Mouse (Mus musculus) intestine, embryonic 15.5 days (tissue): ENCODE results near the gene Pelo. TPM values are rescaled to one million over a fixed set of nuclear protein-coding genes. Genes with fewer than 3 reads are reported as not detected.
A peak's percentile ranks its signal among the peaks of the same experiment; 100 is the strongest.

ENCODE experiments used
- ATAC-seq: fragments of 200-750 bp; cut with Nextera tagmentation; 2 replicates; pipeline ENCODE4 v1.8.0; 2017; ENCODE audit warnings: moderate TSS enrichment, moderate library complexity
- H3K27ac ChIP-seq: fragments of 300-500 bp; sonication (generic); 2 replicates; pipeline ENCODE4 v1.5.1; 2015; ENCODE audit warnings: mild to moderate bottlenecking, inconsistent platforms
- H3K27me3 ChIP-seq: fragments of 300-500 bp; sonication (generic); replicated peaks from 2 replicates; pipeline ENCODE4 v1.6.1; 2015; ENCODE audit warnings: inconsistent platforms
- H3K36me3 ChIP-seq: fragments of 300-500 bp; sonication (generic); 2 replicates; pipeline ENCODE4 v1.6.1; 2015; ENCODE audit warnings: inconsistent platforms
- H3K4me1 ChIP-seq: fragments of 300-500 bp; sonication (generic); replicated peaks from 2 replicates; pipeline ENCODE4 v1.6.1; 2015; ENCODE audit warnings: inconsistent platforms
- H3K4me2 ChIP-seq: fragments of 300-500 bp; sonication (generic); replicated peaks from 2 replicates; pipeline ENCODE4 v1.6.1; 2015; ENCODE audit warnings: mild to moderate bottlenecking, inconsistent platforms
- H3K4me3 ChIP-seq: fragments of 300-500 bp; sonication (generic); replicated peaks from 2 replicates; pipeline ENCODE4 v1.5.1; 2015; ENCODE audit warnings: inconsistent platforms
- H3K9ac ChIP-seq: fragments of 300-500 bp; sonication (generic); 2 replicates; pipeline ENCODE4 v1.6.1; 2015; ENCODE audit warnings: inconsistent platforms
- H3K9me3 ChIP-seq: fragments of 300-500 bp; sonication (generic); 2 replicates; pipeline ENCODE4 v1.6.1; 2016; ENCODE audit warnings: inconsistent platforms
- WGBS: fragments of 180-500 bp; shearing (Covaris S2); methylation state at CpG from one replicate; pipeline ENCODE4 v1.1.7; 2015; 5-methylcytosine and 5-hydroxymethylcytosine counted together
- polyA plus RNA-seq: library from polyadenylated mRNA; unstranded; fragments of >200 nt; fragmentation: Nextera tagmentation; extraction: Ambion mirVana; gene quantifications from 2 replicates; pipeline ENCODE4 v1.2.1, GENCODE M21; 2015

Gene Pelo
- polyA plus RNA-seq, 1 experiment from 2014 or later: 6.0 TPM

DNA sequence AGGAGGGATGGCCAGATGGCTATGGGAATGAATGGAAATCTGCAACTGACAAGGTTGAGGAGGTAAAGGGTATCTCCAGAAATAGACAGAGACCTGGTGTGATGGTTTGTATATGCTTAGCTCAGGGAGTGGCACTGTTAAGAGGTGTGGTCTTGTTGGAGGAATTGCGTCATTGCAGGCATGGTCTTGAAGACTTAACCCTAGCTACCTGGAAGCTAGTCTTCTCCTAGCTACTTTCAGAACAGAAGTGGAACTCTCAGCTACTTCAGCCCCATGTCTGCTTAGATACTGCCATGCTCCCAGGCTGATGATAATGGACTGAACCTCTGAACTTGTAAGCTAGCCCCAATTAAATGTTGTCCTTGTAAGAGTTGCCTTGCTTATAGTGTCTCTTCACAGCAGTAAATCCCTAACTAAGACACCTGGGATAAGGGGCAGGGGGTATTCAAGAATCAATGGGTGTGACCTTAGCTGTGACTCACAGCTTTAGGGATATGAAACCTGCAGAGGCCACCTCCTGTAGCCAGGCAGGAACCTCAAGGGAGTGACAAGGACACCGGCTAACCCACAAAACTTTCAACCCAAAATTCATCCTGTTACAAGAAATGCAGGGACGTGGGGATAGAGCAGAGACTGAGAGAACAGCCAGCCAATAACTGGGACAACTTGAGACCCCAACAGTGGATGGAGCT is 27.1 kb upstream of the Pelo start:
- Histone ChIP-seq H3K9ac (no peak overlapping the region), H3K4me2 (no peak overlapping the region), H3K4me1 (no peaks in the 10 kb centered on the region), H3K27me3 (no peaks in the 10 kb centered on the region), H3K36me3 (no peaks in the 10 kb centered on the region), H3K9me3 (no peaks in the 10 kb centered on the region), H3K27ac (no peak overlapping the region), H3K4me3 (no peak overlapping the region)
- WGBS: 83% methylated on average over 3 of the region's 3 CpGs
- ATAC-seq: no peak

- H3K27ac ChIP-seq: no peak overlapping the region
- ATAC-seq: no peak
These were observed 19.6 kb upstream of the Pelo start for GRCm38 (mm10) chr13:115109628-115110027.

DNA sequence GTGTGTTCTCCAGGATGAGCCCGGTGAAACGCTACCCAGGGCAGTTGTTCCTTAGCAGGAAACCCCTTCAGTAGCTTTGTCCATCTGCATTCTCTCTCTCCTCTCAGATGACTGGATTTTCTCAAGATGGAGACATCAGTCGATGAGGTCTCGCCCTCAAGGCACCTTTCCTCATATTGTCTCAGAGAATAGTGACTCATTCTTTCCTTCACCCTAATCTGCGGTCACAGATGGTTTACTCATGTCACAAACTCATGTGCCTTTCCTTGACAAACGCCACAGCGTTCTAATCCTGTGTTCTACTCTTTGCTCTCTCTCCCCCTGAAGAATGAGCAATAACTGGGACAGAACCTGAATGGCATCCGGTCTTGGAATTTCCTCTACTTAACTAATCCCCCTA is 17.4 kb upstream of the Pelo start:
- no peak for ATAC-seq
- no peak overlapping the region for H3K9ac ChIP-seq
- WGBS: 77% methylated on average over 8 of the region's 8 CpGs

More at GRCm38 (mm10) chr13:115109628-115110027, 19.6 kb upstream of the Pelo start:
- H3K4me1 ChIP-seq: no peaks in the 10 kb centered on the region
- H3K36me3 ChIP-seq: no peaks in the 10 kb centered on the region
- H3K9ac ChIP-seq: no peak overlapping the region
- no peak overlapping the region for H3K4me3 ChIP-seq
- H3K4me2 ChIP-seq: no peak overlapping the region
- no peaks in the 10 kb centered on the region for H3K9me3 ChIP-seq
- WGBS: 61% methylated on average over 4 of the region's 4 CpGs
- H3K27me3 ChIP-seq: no peaks in the 10 kb centered on the region

GRCm38 (mm10) chr13:115106183-115106582 is 16.2 kb upstream of the Pelo start:
- no peaks in the 10 kb centered on the region for H3K36me3 ChIP-seq
- H3K9ac ChIP-seq: no peak overlapping the region
- ATAC-seq: no peak
- WGBS: 83% methylated on average over 10 of the region's 10 CpGs
- H3K27me3 ChIP-seq: no peaks in the 10 kb centered on the region
- no peaks in the 10 kb centered on the region for H3K9me3 ChIP-seq
- no peak overlapping the region for H3K27ac ChIP-seq
- 0 out of 2 replicates have a peak, but pooled peaks cover 3% of the 10 kb centered on the region for H3K4me1 ChIP-seq
- no peak overlapping the region for H3K4me3 ChIP-seq
- H3K4me2 ChIP-seq: no peak overlapping the region

More for the DNA sequence above, 17.4 kb upstream of the Pelo start:
- H3K4me3 ChIP-seq: no peak overlapping the region
- H3K4me1 ChIP-seq: no peaks in the 10 kb centered on the region
- no peak overlapping the region for H3K27ac ChIP-seq
- H3K27me3 ChIP-seq: no peaks in the 10 kb centered on the region
- H3K9me3 ChIP-seq: no peaks in the 10 kb centered on the region
- no peak overlapping the region for H3K4me2 ChIP-seq
- no peaks in the 10 kb centered on the region for H3K36me3 ChIP-seq

GRCm38 (mm10) chr13:115102754-115103153 is 12.8 kb upstream of the Pelo start:
- no peak overlapping the region for H3K9ac ChIP-seq
- no peaks in the 10 kb centered on the region for H3K9me3 ChIP-seq
- H3K27ac ChIP-seq: no peak overlapping the region
- no peak overlapping the region for H3K4me3 ChIP-seq
- H3K4me1 ChIP-seq: 0 out of 2 replicates have a peak, but pooled peaks cover 3% of the 10 kb centered on the region
- WGBS: 90% methylated on average over 2 of the region's 2 CpGs
- H3K36me3 ChIP-seq: no peaks in the 10 kb centered on the region
- no peak for ATAC-seq
- no peak overlapping the region for H3K4me2 ChIP-seq
- H3K27me3 ChIP-seq: no peaks in the 10 kb centered on the region

DNA sequence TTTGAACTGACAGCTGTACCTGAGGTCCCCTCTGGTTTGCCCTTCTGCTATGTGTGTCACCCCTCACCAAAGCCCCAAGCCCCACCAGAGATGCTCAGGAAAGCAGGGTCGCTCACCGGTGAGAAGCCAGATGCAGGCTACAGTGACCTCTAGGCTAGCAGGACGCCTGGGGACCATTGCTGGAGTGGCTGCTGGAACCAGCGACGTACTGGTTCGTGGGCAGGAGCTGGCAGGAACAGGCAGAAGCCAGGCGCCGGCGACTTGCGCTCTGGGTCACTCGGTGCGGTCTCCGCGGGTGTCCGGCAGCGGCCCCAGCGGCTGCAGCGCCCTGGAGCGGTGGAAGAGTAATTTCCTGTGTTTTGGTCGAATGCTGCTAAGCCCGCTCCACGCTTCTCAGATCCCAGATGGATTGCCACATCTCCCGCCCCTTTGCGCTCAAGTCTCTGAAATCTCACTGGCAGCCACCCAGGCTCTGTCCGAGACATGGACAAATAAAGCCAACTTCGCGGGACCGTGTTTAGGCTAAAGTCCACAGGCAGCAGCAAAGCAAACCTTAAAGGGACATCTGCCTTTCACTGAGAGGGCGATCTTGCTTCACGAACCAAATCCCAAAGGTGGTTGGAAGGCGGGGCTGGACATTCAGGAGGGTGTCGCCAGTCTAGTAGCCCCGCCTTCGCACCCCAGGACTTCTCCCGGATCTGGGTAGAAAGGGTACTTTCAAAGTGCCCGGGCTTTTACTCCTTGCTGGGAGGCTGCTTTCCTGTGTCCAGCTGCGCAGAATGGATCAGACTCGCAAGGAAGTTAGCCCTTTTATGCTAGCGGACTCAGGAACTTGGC is 11.6 kb upstream of the Pelo start, which contains the start of the genes Gm49395 and Itga1:
TSS of gene Gm49395 (minus strand) at position 567 of the 837 bp plus-strand sequence.
TSS of gene Itga1 (minus strand) at position 610 of the 837 bp plus-strand sequence.
- H3K27ac ChIP-seq: peak within 1 kb of the TSS; percentile 84
- H3K27me3 ChIP-seq: no peaks in the 10 kb centered on the region
- under 1% methylated on average over 39 of the region's 39 CpGs for WGBS
- H3K9ac ChIP-seq: peak within 1 kb of the TSS; percentile 63
- peak; percentile 95 for ATAC-seq
- H3K4me2 ChIP-seq: peak within 1 kb of the TSS; percentile 86
- H3K4me3 ChIP-seq: peak within 1 kb of the TSS; percentile 56
- H3K4me1 ChIP-seq: 0 out of 2 replicates have a peak, but pooled peaks cover 3% of the 10 kb centered on the region
- no peaks in the 10 kb centered on the region for H3K36me3 ChIP-seq
- H3K9me3 ChIP-seq: no peaks in the 10 kb centered on the region

GRCm38 (mm10) chr13:115100381-115101177 is 10.6 kb upstream of the Pelo start:
- H3K27ac ChIP-seq: peak overlapping the region; percentile 84; the same call in 1 of the 2 replicates
- no peaks in the 10 kb centered on the region for H3K9me3 ChIP-seq
- H3K4me3 ChIP-seq: peak overlapping the region; percentile 56
- H3K4me1 ChIP-seq: 0 out of 2 replicates have a peak, but pooled peaks cover 5% of the 10 kb centered on the region
- ATAC-seq: no peak
- WGBS: 40% methylated on average over 11 of the region's 11 CpGs
- peak overlapping the region; percentile 86 for H3K4me2 ChIP-seq
- H3K27me3 ChIP-seq: no peaks in the 10 kb centered on the region
- no peaks in the 10 kb centered on the region for H3K36me3 ChIP-seq
- peak overlapping the region; percentile 63; the same call in 1 of the 2 replicates for H3K9ac ChIP-seq

DNA sequence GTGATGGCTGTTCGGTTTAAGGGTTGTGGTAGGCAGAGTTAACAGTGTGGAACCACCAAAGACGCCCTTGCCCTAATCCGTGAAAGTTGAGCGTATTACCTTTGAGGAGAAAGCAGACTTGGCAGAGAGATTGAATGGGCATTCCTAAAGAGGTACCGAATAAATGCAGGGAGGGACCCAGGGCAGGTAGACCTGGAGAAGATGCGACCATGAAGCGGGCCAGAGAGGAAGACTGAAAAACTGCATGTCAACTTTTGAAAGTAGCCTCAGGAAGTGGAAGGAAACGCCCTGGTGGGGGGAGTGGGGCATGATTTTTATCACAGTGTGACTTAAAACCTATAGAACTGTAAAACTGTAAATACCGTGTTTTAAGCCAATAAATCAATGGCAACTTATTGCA is 9.4 kb upstream of the Pelo start:
- Histone ChIP-seq H3K9me3 (no peaks in the 10 kb centered on the region), H3K4me2 (no peak overlapping the region), H3K4me3 (no peak overlapping the region), H3K27me3 (no peaks in the 10 kb centered on the region), H3K4me1 (0 out of 2 replicates have a peak, but pooled peaks cover 5% of the 10 kb centered on the region), H3K36me3 (no peaks in the 10 kb centered on the region), H3K27ac (no peak overlapping the region), H3K9ac (no peak overlapping the region)
- ATAC-seq: no peak
- WGBS: 92% methylated on average over 9 of the region's 9 CpGs

GRCm38 (mm10) chr13:115098227-115098626 is 8.2 kb upstream of the Pelo start:
- Histone ChIP-seq H3K9ac (no peak overlapping the region), H3K4me2 (no peak overlapping the region), H3K36me3 (no peaks in the 10 kb centered on the region), H3K27ac (no peak overlapping the region), H3K4me1 (0 out of 2 replicates have a peak, but pooled peaks cover 5% of the 10 kb centered on the region), H3K9me3 (no peaks in the 10 kb centered on the region), H3K4me3 (no peak overlapping the region), H3K27me3 (no peaks in the 10 kb centered on the region)
- no peak for ATAC-seq
- 81% methylated on average over 3 of the region's 3 CpGs for WGBS

DNA sequence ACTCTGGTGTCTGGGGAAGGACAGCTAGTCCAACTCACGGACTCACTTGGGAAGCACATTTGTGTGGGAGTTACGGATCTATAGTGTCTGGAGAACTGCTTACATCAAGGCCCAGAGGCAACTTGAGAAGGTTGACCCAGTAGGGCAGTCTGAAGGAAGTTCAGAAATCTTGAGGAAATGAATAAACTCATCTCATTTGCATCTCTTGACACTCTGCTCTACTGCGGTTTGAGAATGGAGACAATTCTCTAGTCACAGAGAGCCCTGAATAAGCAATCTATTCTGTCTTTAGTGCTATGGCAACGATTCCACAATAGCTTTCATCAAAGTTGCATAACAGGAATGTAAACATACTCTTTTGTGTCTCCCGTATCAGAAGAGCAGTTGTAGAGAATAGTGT is 7.0 kb upstream of the Pelo start:
- Histone ChIP-seq H3K4me2 (no peak overlapping the region), H3K4me1 (0 out of 2 replicates have a peak, but pooled peaks cover 3% of the 10 kb centered on the region), H3K4me3 (no peak overlapping the region), H3K9ac (no peak overlapping the region), H3K9me3 (no peaks in the 10 kb centered on the region), H3K27ac (no peak overlapping the region), H3K36me3 (no peaks in the 10 kb centered on the region), H3K27me3 (no peaks in the 10 kb centered on the region)
- no peak for ATAC-seq
- WGBS: 64% methylated on average over 5 of the region's 5 CpGs

DNA sequence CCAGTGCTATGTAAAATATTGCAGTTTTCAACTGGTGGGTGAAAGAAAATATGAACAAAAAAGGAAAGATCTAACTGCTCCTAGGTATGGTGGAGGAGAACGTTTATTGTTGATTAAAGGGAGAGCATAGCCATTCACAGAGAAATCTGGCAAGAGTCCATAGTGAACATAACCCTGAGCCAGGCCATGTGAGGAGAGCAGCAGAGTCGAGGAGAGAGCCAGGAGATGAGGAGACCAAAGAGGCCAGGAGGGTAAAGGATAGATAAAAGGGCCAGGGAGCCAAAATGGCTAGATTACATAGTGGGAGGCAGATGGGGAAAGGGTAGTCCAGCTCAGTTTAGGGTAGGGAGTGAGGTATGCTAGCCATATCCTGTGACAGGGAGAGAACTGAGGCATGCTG is 6.2 kb upstream of the Pelo start:
- H3K36me3 ChIP-seq: no peaks in the 10 kb centered on the region
- WGBS: 37% methylated on average over 2 of the region's 2 CpGs
- H3K27ac ChIP-seq: no peak overlapping the region
- no peak overlapping the region for H3K4me3 ChIP-seq
- 0 out of 2 replicates have a peak, but pooled peaks cover 3% of the 10 kb centered on the region for H3K4me1 ChIP-seq
- no peaks in the 10 kb centered on the region for H3K27me3 ChIP-seq
- no peak for ATAC-seq
- H3K9ac ChIP-seq: no peak overlapping the region
- no peaks in the 10 kb centered on the region for H3K9me3 ChIP-seq
- H3K4me2 ChIP-seq: no peak overlapping the region

- no peak overlapping the region for H3K4me2 ChIP-seq
- no peaks in the 10 kb centered on the region for H3K36me3 ChIP-seq
- H3K4me3 ChIP-seq: no peak overlapping the region
- peaks cover 6% of the 10 kb centered on the region; the same call in 1 of the 2 replicates for H3K4me1 ChIP-seq
- no peaks in the 10 kb centered on the region for H3K9me3 ChIP-seq
- 71% methylated on average over 2 of the region's 2 CpGs for WGBS
- H3K27me3 ChIP-seq: no peaks in the 10 kb centered on the region
- ATAC-seq: no peak
- no peak overlapping the region for H3K9ac ChIP-seq
- H3K27ac ChIP-seq: no peak overlapping the region
These were observed 5.4 kb upstream of the Pelo start for GRCm38 (mm10) chr13:115095392-115095791.
